Mouse (Mus musculus) erythroblast, embryonic 14.5 days (primary cell): ENCODE measurements around the gene Plgrkt. TPM values are rescaled to one million over a fixed set of nuclear protein-coding genes. Genes with fewer than 3 reads are reported as not detected.

Experiments
- H3K27me3 ChIP-seq: 2 replicates; pipeline ENCODE4 v1.6.1; 2012; ENCODE audit warnings: inconsistent platforms; ENCODE audit not compliant: control insufficient read depth
- H3K36me3 ChIP-seq: 2 replicates; pipeline ENCODE4 v1.6.1; 2012; ENCODE audit warnings: mild to moderate bottlenecking, inconsistent platforms; ENCODE audit not compliant: control insufficient read depth
- H3K4me1 ChIP-seq: 2 replicates; pipeline ENCODE4 v1.6.1; 2012; ENCODE audit warnings: inconsistent platforms; ENCODE audit not compliant: control insufficient read depth
- H3K4me3 ChIP-seq: replicated peaks from 2 replicates; pipeline ENCODE3; 2012; ENCODE audit warnings: moderate library complexity, mild to moderate bottlenecking, inconsistent platforms
- H3K9me3 ChIP-seq: 2 replicates; pipeline ENCODE4 v1.6.1; 2012; ENCODE audit warnings: low read length, inconsistent platforms, mixed read lengths; ENCODE audit not compliant: control insufficient read depth
- GATA1 ChIP-seq: IDR thresholded peaks from 2 replicates; pipeline ENCODE4 v1.6.1; 2012; ENCODE audit warnings: low read length, inconsistent platforms, mixed read lengths
- TAL1 ChIP-seq: IDR thresholded peaks from 3 replicates; pipeline ENCODE4 v1.6.1; 2012; ENCODE audit warnings: low read length, inconsistent platforms, mixed read lengths
- polyA plus RNA-seq: library from polyadenylated mRNA; stranded (reverse); fragments of >175 nt; gene quantifications from 2 replicates; pipeline ENCODE4 v1.2.3, GENCODE M21; 2012

The Plgrkt gene
- polyA plus RNA-seq, 1 experiment: 1.1 TPM

GRCm38 (mm10) chr19:29363557-29363956 lies 3.6 kb downstream of the Plgrkt start:
- Histone ChIP-seq H3K4me1 (peaks cover 53% of the 10 kb centered on the region), H3K9me3 (no peaks in the 10 kb centered on the region), H3K36me3 (peaks cover 8% of the 10 kb centered on the region), H3K4me3 (no peak overlapping the region), H3K27me3 (no peaks in the 10 kb centered on the region)
- TF ChIP-seq TAL1 (no peak), GATA1 (no peak)

- H3K4me1 ChIP-seq: peaks cover 48% of the 10 kb centered on the region
- peaks cover 10% of the 10 kb centered on the region for H3K36me3 ChIP-seq
- no peaks in the 10 kb centered on the region for H3K9me3 ChIP-seq
- peak overlapping the region; percentile 80 for H3K4me3 ChIP-seq
- no peak for TF ChIP-seq GATA1
- TF ChIP-seq TAL1: no peak
- H3K27me3 ChIP-seq: no peaks in the 10 kb centered on the region
Measured at GRCm38 (mm10) chr19:29362173-29362930, 4.8 kb downstream of the Plgrkt start.

DNA sequence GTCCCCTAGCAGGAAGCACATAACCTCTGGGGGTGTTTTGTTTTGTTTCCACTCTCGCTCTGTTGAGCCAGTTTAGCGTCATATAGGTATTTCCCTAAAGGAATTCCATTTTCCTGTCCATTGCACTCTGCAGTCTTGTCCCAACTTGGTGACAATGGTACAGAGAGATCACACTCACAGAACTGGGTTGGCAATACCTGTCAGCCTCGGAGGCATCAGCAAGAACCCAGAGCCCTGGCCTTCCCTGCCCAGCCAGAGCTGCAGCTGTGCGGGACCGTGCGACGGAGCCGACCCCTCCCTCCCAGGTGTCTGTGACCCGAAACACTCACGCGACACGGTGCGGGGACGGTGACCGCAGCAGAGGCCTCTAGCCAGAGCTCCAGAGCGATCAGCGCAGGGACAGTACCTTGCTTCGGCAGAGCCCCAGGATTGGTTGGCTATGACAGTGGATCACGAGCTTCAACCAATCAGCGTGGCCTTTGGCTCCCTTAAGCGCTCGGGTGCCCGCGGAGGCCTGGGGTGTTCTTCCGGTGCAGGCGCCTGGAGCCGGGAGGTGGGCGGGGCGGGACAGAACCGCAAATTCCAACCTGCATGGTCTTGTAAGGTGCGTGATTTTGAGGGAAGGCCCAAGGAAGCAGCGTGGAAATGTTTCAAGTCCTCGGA lies 5.6 kb downstream of the Plgrkt start:
- peaks cover 42% of the 10 kb centered on the region for H3K4me1 ChIP-seq
- H3K9me3 ChIP-seq: no peaks in the 10 kb centered on the region
- H3K27me3 ChIP-seq: no peaks in the 10 kb centered on the region
- H3K36me3 ChIP-seq: peaks cover 10% of the 10 kb centered on the region
- TF ChIP-seq TAL1: no peak
- no peak for TF ChIP-seq GATA1
- peak overlapping the region; percentile 80 for H3K4me3 ChIP-seq

GRCm38 (mm10) chr19:29360251-29360650 lies 6.9 kb downstream of the Plgrkt start:
- H3K27me3 ChIP-seq: no peaks in the 10 kb centered on the region
- TF ChIP-seq GATA1 (no peak), TAL1 (no peak)
- H3K4me3 ChIP-seq: no peak overlapping the region
- no peaks in the 10 kb centered on the region for H3K9me3 ChIP-seq
- H3K4me1 ChIP-seq: peaks cover 37% of the 10 kb centered on the region
- H3K36me3 ChIP-seq: peaks cover 16% of the 10 kb centered on the region

GRCm38 (mm10) chr19:29356281-29356680 lies 10.9 kb downstream of the Plgrkt start:
- H3K4me1 ChIP-seq: peaks cover 25% of the 10 kb centered on the region
- no peak overlapping the region for H3K4me3 ChIP-seq
- no peaks in the 10 kb centered on the region for H3K9me3 ChIP-seq
- TF ChIP-seq TAL1 (no peak), GATA1 (no peak)
- no peaks in the 10 kb centered on the region for H3K27me3 ChIP-seq
- H3K36me3 ChIP-seq: peaks cover 16% of the 10 kb centered on the region

DNA sequence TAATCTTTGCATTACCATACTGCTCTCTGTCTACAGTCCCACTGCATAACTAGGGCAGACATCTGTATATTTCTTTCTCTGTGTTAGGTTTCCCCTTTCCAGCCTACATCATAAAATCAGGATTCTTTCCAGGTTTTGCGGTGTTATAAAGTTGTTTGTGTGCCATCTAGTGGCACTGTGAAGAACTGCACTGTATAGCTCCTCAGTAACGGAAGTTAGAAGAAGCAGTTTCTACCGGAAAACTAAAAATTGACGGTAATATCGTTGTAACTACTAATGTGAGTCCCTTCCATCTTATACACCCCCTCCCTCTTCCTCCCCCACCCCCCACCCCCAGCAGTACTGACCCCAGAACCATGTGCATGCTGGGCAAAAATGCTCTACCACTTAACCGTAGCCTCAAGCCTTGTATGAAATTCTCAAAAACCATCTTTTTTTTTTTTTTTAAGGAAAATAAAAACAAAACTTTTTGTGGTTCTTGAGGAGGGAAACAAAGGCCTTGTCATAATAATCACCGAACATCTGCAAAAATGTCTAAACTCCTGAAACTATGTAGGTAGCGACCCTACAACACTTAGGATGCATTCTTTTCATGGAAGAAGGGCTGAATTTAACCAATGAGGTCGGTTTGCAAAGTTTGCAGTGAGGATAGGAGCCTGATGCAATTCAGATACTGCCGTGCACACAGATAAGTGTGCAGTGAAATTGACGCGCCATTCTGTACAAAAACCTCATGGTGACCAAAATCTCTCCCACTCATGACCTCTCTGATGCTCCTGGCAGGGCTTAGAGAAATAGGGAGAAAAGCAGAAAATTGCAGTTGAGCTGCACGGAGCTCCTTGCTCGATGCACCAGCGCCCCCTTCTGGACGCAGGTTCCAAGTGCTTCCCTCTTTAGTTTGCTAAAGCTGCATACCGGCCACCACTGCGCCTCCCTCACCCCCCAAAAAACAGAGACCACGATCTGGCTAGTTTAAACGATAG lies 12.0 kb downstream of the Plgrkt start:
- TF ChIP-seq GATA1 (no peak), TAL1 (no peak)
- peaks cover 14% of the 10 kb centered on the region for H3K4me1 ChIP-seq
- no peaks in the 10 kb centered on the region for H3K9me3 ChIP-seq
- no peaks in the 10 kb centered on the region for H3K27me3 ChIP-seq
- peaks cover 16% of the 10 kb centered on the region for H3K36me3 ChIP-seq
- H3K4me3 ChIP-seq: peak overlapping the region; percentile 62

- Histone ChIP-seq H3K4me3 (no peak overlapping the region), H3K27me3 (no peaks in the 10 kb centered on the region), H3K36me3 (peaks cover 5% of the 10 kb centered on the region), H3K4me1 (peaks cover 10% of the 10 kb centered on the region), H3K9me3 (no peaks in the 10 kb centered on the region)
- TF ChIP-seq TAL1 (no peak), GATA1 (no peak)
Measured at GRCm38 (mm10) chr19:29350991-29351390, 16.2 kb downstream of the Plgrkt start.

- Histone ChIP-seq H3K27me3 (no peaks in the 10 kb centered on the region), H3K4me1 (peaks cover 2% of the 10 kb centered on the region), H3K9me3 (no peaks in the 10 kb centered on the region), H3K36me3 (peaks cover 5% of the 10 kb centered on the region), H3K4me3 (no peak overlapping the region)
- TF ChIP-seq TAL1: no peak
- no peak for TF ChIP-seq GATA1
Measured at GRCm38 (mm10) chr19:29345636-29346035, 21.6 kb downstream of the Plgrkt start.
